Mouse (Mus musculus) liver, adult 2 months (tissue): ENCODE results near the gene Cacna2d3.

Experiments
- CTCF ChIP-seq: fragments of 200-500 bp; IDR thresholded peaks from 2 replicates; pipeline ENCODE4 v1.5.1; 2011; ENCODE audit warnings: low read depth, low read length, control low read depth
- POLR2A ChIP-seq: fragments of 200-500 bp; IDR thresholded peaks from 2 replicates; pipeline ENCODE4 v1.6.1; 2011; ENCODE audit warnings: low read length, control low read depth; ENCODE audit not compliant: insufficient read depth; ENCODE audit errors: extremely low read depth

DNA sequence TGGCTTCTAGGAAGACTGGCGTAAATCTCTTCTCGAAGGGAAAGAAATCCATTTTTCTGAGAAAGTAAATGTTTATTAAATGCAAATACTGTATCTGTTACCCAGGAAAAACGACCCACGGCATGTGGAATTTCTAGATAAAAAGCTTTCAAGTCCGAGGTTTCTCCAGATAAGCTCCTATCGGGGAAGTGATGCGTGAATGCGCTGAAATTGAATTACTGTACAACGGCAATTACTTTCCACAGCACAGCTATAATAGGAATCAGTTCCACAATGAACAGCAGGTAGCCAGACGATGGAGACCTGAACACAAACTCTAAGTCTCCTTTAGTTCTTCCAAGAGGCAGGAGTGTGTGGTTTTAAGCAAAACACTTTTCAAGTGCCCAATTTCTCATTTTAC, 193.0 kb downstream of the Cacna2d3 start:
- TF ChIP-seq CTCF (no peak), POLR2A (no peak)
